Mouse (Mus musculus) heart, postnatal 10 days (tissue): ENCODE measurements at regions not wholly inside any gene's neighbourhood (a gene's known extent, or its start where the extent isn't known, plus 50 kb on each side); places are given as distances from the start of the nearest gene placed in this dataset.

Source experiments
- DNase-seq, 2 experiments: peaks; one replicate each; pipeline ENCODE4 v3.0.0; 2021
- intact Hi-C: fragments of 180-260 bp; cut with DNase I; formaldehyde crosslinking; loops from one replicate; pipeline ENCODE4 v1.15.1; 2025

DNA sequence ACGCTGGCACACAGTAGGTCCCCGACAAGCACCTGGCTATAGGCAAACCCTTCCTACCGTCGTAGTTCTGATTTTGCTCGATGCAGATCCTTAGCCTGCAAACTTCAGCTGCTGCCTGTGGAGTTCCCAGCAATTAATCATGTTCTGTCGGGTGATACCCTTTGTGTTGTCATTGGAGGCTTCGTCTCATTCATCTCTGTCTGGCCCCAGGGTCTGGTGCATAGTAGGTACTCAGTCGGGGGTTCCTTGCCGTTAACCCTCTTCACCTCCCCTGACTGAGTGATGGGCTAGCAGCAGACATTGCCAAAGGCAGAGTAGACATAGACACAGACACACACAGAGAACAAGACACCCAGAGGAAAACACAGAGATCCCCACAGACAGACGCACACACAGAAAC, 93.6 kb upstream of the Csf3r start:
- no peak for DNase-seq
- intact Hi-C loops, result no loop called here

DNA sequence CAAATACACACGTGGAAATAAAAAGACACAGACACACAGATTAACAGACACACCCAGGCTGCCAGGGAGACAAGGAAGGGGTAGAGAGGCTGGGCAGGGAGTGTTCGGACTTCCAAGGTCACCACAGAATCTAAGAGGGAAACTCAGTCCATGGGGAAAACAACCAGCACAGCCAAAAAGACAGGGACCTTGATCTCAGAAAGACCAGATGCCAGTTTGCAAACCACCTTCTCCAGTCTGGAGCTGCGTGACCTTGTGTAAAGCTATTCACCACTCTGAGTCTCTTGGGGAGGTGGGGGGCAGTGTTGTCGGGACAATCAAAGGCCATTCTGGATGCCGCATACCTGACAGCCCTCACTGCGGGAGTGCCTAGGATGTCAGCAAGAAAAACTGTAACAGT, 93.0 kb upstream of the Csf3r start:
- intact Hi-C loops, result no loop called here
- DNase-seq, result no peak

DNA sequence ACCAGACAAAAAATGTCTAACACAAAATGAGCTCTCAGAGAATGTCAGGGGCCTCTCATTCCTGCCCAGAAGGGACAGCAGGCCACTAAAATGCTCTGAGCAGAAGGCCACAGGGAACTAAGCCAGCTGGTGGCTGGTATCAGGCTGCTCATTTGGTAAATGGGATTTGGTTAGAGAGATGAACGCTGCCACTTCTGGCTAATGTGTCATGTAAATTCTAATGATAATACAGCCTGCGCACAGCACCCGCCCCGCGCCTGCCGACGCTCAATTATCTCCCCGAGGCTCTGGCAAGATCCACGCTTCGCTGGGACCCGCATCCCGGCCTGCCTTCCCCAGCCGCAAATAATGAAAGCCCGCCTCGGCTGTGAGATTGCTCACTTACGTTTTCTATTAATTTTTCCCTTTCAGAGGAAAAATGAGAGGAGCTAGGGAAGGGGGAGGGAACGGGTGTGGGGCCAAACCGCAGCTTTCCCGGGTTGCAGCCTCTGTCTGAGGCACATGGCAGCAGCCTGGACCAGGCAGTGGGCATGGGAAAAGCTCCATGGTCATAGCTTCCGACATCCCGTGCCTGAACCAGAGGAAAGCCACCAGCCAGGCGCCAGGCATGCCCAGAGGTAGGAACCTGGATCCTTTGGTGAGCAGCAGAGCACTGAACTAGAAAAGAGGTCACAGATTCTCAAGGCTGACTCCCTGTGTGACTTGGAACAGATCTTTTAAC, 92.2 kb upstream of the Csf3r start:
- intact Hi-C loops, result no loop called here
- DNase-seq, result no peak

DNA sequence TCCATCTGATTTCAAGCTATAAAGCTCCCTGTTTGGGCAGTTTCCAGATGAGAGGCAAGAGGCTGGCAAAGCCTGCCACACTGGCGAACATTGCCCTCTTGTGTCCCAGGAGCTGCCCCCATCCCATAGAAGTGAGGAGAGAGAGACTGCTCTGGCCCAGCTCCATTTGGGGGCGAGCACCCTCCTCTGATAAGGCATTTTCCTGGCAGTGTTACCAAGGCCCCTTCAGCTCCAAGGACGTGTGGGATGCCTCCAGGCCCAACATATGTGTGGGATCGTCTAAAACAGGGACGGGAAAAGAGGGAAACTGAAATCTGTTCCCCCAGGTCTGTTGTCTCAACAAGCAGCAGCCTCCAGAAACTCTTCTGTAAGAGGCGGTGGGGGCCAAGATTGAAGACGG, 88.0 kb upstream of the Csf3r start:
- no peak for DNase-seq
- intact Hi-C loops, result no loop called here

DNA sequence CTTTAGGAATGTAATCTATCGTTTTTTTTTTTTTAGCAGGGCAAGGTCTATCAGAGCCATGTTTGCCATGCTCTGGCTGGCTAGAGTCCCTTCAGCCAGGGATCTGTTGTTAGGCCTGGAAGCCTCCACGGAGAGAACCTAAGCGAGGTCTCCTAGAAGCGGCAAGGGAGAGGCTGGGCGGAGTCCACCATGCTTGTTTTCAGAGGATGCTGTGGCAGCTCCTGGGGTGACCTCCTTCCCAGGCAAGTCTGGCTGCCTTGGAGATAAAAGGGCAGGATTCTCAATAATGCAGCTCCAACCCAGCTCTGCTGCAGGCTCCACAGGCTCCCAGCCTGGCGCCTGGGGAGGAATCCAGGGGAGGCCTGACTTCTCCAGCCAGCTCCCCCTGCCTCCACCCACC, 86.2 kb upstream of the Csf3r start:
- intact Hi-C loops, result no loop called here
- DNase-seq, result no peak

DNA sequence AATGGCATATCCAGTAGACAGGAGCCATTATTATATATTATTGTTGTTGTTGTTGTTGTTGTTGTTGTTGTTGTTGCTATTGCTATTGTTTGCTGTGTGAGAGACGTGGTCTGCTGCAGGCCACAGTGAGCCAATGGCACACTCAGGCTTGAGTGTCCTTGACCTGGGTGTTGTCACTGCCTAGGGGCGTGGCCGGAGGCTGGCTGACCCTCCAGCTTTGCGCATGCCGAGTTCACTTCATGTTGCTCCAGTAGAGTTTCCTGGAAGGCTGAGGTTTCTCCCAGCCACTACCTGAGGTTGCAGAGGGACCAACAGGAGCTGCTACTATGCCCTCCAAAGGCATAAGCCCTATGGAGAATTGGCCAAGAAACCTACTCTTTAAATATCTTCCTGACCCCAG, 83.1 kb upstream of the Csf3r start:
- no peak for DNase-seq
- intact Hi-C loops, result no loop called here

DNA sequence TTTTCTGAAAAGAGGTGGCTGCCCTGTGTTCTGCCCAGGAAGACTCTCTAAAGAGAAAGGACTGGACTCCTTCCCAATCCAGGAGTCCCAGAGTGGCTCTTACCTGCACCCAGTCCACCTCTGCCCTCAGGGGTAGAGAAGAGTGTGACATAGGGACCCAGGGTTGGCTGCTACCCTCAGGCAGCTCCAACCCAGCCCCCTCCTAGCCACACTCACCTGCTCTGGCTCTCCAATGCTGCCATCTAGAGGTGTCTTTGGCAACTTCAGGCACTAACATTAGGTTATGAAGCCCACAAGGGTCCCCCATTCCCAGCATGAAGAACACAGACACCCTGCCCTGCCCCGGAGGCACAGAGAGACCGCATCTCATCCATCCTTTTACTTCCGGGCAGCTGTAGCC, 82.4 kb upstream of the Csf3r start:
- peak; percentile 4 to 19 for DNase-seq
- intact Hi-C loops, result no loop called here

DNA sequence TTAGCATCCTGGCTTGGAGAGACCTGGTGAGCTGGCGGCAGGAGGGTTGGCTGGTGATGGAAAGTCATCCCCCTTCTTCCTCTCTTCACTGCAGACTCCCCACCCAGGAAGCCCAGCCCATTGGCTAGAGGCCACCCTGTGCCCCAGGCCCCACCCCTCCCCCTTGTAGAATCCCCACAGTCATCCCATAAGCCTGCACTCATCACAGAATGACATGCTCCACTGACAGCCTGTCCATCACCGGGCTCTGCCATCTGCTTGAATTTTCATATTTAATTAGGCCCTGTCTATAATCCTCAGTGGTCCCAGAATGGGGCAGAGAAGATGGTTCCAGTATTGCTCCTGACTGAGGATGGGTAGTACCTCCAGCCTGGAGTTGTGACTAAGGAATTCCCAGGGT, 79.3 kb upstream of the Csf3r start:
- intact Hi-C loops, result no loop called here

DNA sequence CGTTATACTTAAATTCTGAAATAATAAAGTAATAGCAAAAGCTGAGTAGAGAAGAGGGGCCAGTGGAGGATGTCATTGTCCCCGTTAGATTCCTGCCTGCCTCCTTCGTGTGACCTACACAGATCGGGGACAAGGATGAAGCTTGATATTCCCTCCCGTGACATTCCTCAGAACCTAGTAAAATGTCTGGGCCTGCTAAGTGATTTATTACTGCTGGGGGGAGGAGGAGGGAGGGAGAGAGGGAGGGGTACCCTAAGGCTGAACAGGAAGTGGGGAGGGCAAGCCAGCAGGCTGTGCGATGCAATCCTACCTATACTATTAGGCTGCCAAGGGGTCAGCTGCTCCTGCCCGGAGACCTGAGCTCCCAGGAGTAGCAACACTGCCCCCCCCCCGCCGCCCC, 64.9 kb upstream of the Csf3r start:
- intact Hi-C loops, result no loop called here
- DNase-seq, result no peak

More for the DNA sequence above, 79.3 kb upstream of the Csf3r start:
- DNase-seq, result no peak

DNA sequence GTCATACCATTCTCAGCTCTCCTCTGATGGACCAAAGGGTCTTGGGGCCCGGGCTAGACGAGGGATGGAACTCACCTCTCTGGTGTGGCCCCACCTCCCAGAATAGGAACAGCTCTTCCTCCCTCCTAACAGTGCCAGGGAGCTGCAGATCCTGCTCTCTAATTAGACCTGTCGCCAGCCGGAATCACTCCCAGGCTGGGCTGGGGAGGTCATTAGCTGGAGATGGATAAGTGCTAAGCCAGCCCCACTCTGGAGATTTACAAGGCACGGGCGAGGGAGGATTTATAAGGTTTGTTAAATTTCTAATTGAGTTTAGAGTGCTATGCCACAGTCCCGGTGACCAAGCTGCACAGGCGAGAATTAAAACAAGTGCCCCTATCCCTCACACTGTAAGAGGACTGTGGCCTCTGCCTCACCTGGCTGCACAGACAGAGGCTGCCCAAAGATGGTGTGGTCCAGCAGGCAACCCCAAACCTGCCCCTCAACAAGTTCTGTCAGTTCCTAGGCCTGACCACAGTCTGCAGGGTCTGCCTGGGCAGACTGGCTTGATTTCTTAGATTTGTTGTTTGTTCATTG, 63.6 kb upstream of the Csf3r start:
- intact Hi-C loops, result no loop called here
- no peak for DNase-seq

DNA sequence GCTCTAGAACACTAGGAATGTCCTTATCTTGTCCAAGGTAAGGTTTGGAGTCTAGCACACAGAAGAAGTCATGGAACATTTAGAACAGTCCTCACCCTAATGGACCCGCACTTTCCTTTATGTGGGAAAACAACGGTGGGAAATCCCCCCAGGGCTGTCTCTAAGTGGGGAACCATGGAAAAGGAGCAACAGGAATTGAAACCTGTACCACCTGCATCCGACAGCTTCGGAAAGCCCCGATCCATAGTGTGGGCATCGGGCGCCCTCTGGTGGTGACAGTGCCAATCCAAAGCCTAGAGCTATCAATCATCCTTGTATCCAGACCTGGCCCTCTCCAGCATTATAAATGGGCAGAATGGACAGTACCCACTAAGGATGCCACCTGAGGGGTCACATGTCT, 61.7 kb upstream of the Csf3r start:
- intact Hi-C loops, result loop anchor here (1.0 to 2.0 kb wide), 2 partner anchors 476 to 802 kb away; no protein-coding TSS in a partner anchor

More for the DNA sequence above, 61.7 kb upstream of the Csf3r start:
- peak; percentile 78 to 88 for DNase-seq
